26 mouse cellular contexts compared by ENCODE assay signal in the genomic region with DNA sequence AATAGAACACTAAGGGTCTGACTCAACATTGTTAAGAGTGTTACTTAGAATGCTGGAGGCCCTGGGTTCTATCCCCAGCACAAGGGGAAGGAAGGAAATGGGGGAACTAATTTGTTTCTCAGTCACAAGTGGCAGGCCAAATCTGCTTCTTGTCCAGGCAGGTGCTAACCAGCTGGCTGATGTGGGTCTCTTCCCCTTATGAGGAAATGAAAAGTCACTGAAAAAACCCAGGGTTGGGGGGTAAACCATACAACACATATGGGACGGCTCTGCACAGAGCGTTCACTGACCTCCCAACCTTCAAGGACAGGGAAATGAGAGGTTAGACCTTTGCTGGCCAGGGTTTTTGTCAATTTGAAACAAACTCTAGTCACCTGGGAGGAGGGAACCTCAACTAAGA.
"Had no signal": no experiment of that assay in that cellular context is flagged by ENCODE, and none has a peak within 500 bp of the region (broad histone marks: within the 10 kb centered on the region; RNA-seq: fewer than 3 reads in every experiment).

No protein-coding gene starts in this region.

- H3K9me3 ChIP-seq: heart, embryonic 10.5 days; heart, embryonic 12.5 days; hindbrain, embryonic 10.5 days; hindbrain, embryonic 12.5 days; intestine, embryonic 15.5 days; limb, embryonic 10.5 days; limb, embryonic 12.5 days; liver, embryonic 13.5 days had no signal

- DNase-seq: gastrocnemius, adult 2 months; gastrocnemius, postnatal 14 days; gastrocnemius, postnatal 36 days; heart, adult 18-20 months; heart, postnatal 10 days; heart, postnatal 4 days; kidney, adult 18-20 months; kidney, adult 8-10 months; kidney, postnatal 10 days; kidney, postnatal 25 days; kidney, postnatal 4 days; liver; liver, embryonic 13.5 days had no signal

- H3K36me3 ChIP-seq: heart, embryonic 10.5 days; heart, embryonic 12.5 days; hindbrain, embryonic 10.5 days; hindbrain, embryonic 12.5 days; intestine, embryonic 15.5 days; limb, embryonic 10.5 days; limb, embryonic 12.5 days; liver, embryonic 13.5 days had no signal

- H3K27me3 ChIP-seq: heart, embryonic 12.5 days; intestine, embryonic 15.5 days; liver, embryonic 13.5 days had no signal

- H3K4me3 ChIP-seq: gastrocnemius, adult 2 months; heart, embryonic 10.5 days; heart, embryonic 12.5 days; hindbrain, embryonic 10.5 days; hindbrain, embryonic 12.5 days; intestine, embryonic 15.5 days; layer of hippocampus, adult 2 months; left cerebral cortex, adult 2 months; limb, embryonic 10.5 days; limb, embryonic 12.5 days; liver, embryonic 13.5 days had no signal

- ATAC-seq: hindbrain, embryonic 16.5 days; inflammation-experienced regulatory T-cells, adult 6 months; intestine, embryonic 15.5 days; intestine, postnatal 0 days had no signal

- H3K27ac ChIP-seq: gastrocnemius, adult 2 months; heart, embryonic 10.5 days; hindbrain, embryonic 10.5 days; hindbrain, embryonic 12.5 days; hindbrain, embryonic 14.5 days; intestine, embryonic 15.5 days; layer of hippocampus, adult 2 months; left cerebral cortex, adult 2 months; limb, embryonic 10.5 days; limb, embryonic 12.5 days; liver, embryonic 13.5 days had no signal
